Mouse (Mus musculus) liver, embryonic 14.5 days (tissue): Measurements from ENCODE around the gene Egfr.

Experiments
- CTCF ChIP-seq: IDR thresholded peaks from 2 replicates; pipeline ENCODE4 v1.5.1; 2016; ENCODE audit warnings: antibody characterized with exemption, low read depth, control low read depth
- EP300 ChIP-seq: IDR thresholded peaks from 2 replicates; pipeline ENCODE4 v1.6.1; 2016; ENCODE audit warnings: antibody characterized with exemption, low read depth

- TF ChIP-seq CTCF (no peak), EP300 (no peak)
Measured at GRCm38 (mm10) chr11:16735083-16735644, 16.8 kb upstream of the Egfr start.
